Mouse (Mus musculus): Measurements from ENCODE around the gene Slc39a11. TPM values are rescaled to one million over a fixed set of nuclear protein-coding genes. Genes with fewer than 3 reads are reported as not detected.
"Not testable (repeated sequence)": the region's sequence is repeated elsewhere in the genome, so short reads cannot be mapped to it uniquely, and the experiment has no call there.

The Slc39a11 gene
- polyA plus RNA-seq, 1 experiment from 2014 or later = 18.6 TPM

- Histone ChIP-seq H3K4me2 (replicated peaks; ENCODE audit: low read depth, low read length) (no peak overlapping the region), H3K27ac (ENCODE audit: low read length) (no peak overlapping the region)
- no peak for ATAC-seq (ENCODE audit: insufficient number of reproducible peaks, insufficient read depth, low FRiP score, low read depth)
Observed at GRCm38 (mm10) chr11:113595144-113595543, 54.7 kb downstream of the Slc39a11 start.

GRCm38 (mm10) chr11:113588936-113589335, 60.9 kb downstream of the Slc39a11 start:
- Histone ChIP-seq H3K9ac (replicated peaks; ENCODE audit: low read depth, low read length) (no peak overlapping the region), H3K4me1 (ENCODE audit: control insufficient read depth, insufficient read depth, low read length) (no peaks in the 10 kb centered on the region), H3K27me3 (ENCODE audit: control insufficient read depth, insufficient read depth, low read length) (no peaks in the 10 kb centered on the region), H3K36me3 (ENCODE audit: control insufficient read depth, insufficient read depth, low read length) (no peaks in the 10 kb centered on the region), H3K9me3 (ENCODE audit: control insufficient read depth, low read depth, low read length) (no peaks in the 10 kb centered on the region), H3K4me2 (replicated peaks; ENCODE audit: low read depth, low read length) (no peak overlapping the region), H3K4me3 (ENCODE audit: low read depth, low read length) (no peak overlapping the region), H3K27ac (ENCODE audit: low read length) (no peak overlapping the region)
- ATAC-seq (ENCODE audit: insufficient number of reproducible peaks, insufficient read depth, low FRiP score, low read depth) = no peak
- 45% methylated on average over 3 of the region's 3 CpGs for WGBS

More at GRCm38 (mm10) chr11:113595144-113595543, 54.7 kb downstream of the Slc39a11 start:
- H3K9ac ChIP-seq (replicated peaks; ENCODE audit: low read depth, low read length) = no peak overlapping the region
- H3K9me3 ChIP-seq (ENCODE audit: control insufficient read depth, low read depth, low read length) = no peaks in the 10 kb centered on the region
- no peak overlapping the region for H3K4me3 ChIP-seq (ENCODE audit: low read depth, low read length)
- no peaks in the 10 kb centered on the region for H3K4me1 ChIP-seq (ENCODE audit: control insufficient read depth, insufficient read depth, low read length)
- WGBS = 84% methylated on average over 5 of the region's 5 CpGs
- H3K27me3 ChIP-seq (ENCODE audit: control insufficient read depth, insufficient read depth, low read length) = no peaks in the 10 kb centered on the region
- H3K36me3 ChIP-seq (ENCODE audit: control insufficient read depth, insufficient read depth, low read length) = no peaks in the 10 kb centered on the region

- no peaks in the 10 kb centered on the region for H3K4me1 ChIP-seq (ENCODE audit: control insufficient read depth, insufficient read depth, low read length)
- 71% methylated on average over 6 of the region's 6 CpGs for WGBS
- H3K4me2 ChIP-seq (replicated peaks; ENCODE audit: low read depth, low read length) = no peak overlapping the region
- H3K27ac ChIP-seq (ENCODE audit: low read length) = no peak overlapping the region
- no peak for ATAC-seq (ENCODE audit: insufficient number of reproducible peaks, insufficient read depth, low FRiP score, low read depth)
- no peak overlapping the region for H3K4me3 ChIP-seq (ENCODE audit: low read depth, low read length)
- H3K27me3 ChIP-seq (ENCODE audit: control insufficient read depth, insufficient read depth, low read length) = no peaks in the 10 kb centered on the region
- no peaks in the 10 kb centered on the region for H3K36me3 ChIP-seq (ENCODE audit: control insufficient read depth, insufficient read depth, low read length)
- no peak overlapping the region for H3K9ac ChIP-seq (replicated peaks; ENCODE audit: low read depth, low read length)
- no peaks in the 10 kb centered on the region for H3K9me3 ChIP-seq (ENCODE audit: control insufficient read depth, low read depth, low read length)
Observed at GRCm38 (mm10) chr11:113586423-113586822, 63.5 kb downstream of the Slc39a11 start.

- Histone ChIP-seq H3K36me3 (ENCODE audit: control insufficient read depth, insufficient read depth, low read length) (no peaks in the 10 kb centered on the region), H3K9me3 (ENCODE audit: control insufficient read depth, low read depth, low read length) (no peaks in the 10 kb centered on the region), H3K27ac (ENCODE audit: low read length) (no peak overlapping the region; the same call in 1 of the 2 replicates), H3K4me2 (replicated peaks; ENCODE audit: low read depth, low read length) (no peak overlapping the region), H3K4me3 (ENCODE audit: low read depth, low read length) (no peak overlapping the region), H3K9ac (replicated peaks; ENCODE audit: low read depth, low read length) (no peak overlapping the region), H3K4me1 (ENCODE audit: control insufficient read depth, insufficient read depth, low read length) (no peaks in the 10 kb centered on the region), H3K27me3 (ENCODE audit: control insufficient read depth, insufficient read depth, low read length) (no peaks in the 10 kb centered on the region)
- 45% methylated on average over 11 of the region's 11 CpGs for WGBS
- peak; percentile 42; the same call in 1 of the 2 replicates for ATAC-seq (ENCODE audit: insufficient number of reproducible peaks, insufficient read depth, low FRiP score, low read depth)
Observed at GRCm38 (mm10) chr11:113583879-113584661, 65.8 kb downstream of the Slc39a11 start.

- H3K4me1 ChIP-seq (ENCODE audit: control insufficient read depth, insufficient read depth, low read length) = no peaks in the 10 kb centered on the region
- no peak for ATAC-seq (ENCODE audit: insufficient number of reproducible peaks, insufficient read depth, low FRiP score, low read depth)
- 73% methylated on average over 4 of the region's 4 CpGs for WGBS
- H3K27me3 ChIP-seq (ENCODE audit: control insufficient read depth, insufficient read depth, low read length) = no peaks in the 10 kb centered on the region
- no peak overlapping the region for H3K4me3 ChIP-seq (ENCODE audit: low read depth, low read length)
- no peak overlapping the region for H3K27ac ChIP-seq (ENCODE audit: low read length)
- no peaks in the 10 kb centered on the region for H3K36me3 ChIP-seq (ENCODE audit: control insufficient read depth, insufficient read depth, low read length)
- H3K4me2 ChIP-seq (replicated peaks; ENCODE audit: low read depth, low read length) = no peak overlapping the region
- no peaks in the 10 kb centered on the region for H3K9me3 ChIP-seq (ENCODE audit: control insufficient read depth, low read depth, low read length)
- no peak overlapping the region for H3K9ac ChIP-seq (replicated peaks; ENCODE audit: low read depth, low read length)
Observed at GRCm38 (mm10) chr11:113577221-113577620, 72.7 kb downstream of the Slc39a11 start.

GRCm38 (mm10) chr11:113572641-113573040, 77.2 kb downstream of the Slc39a11 start:
- no peak for ATAC-seq (ENCODE audit: insufficient number of reproducible peaks, insufficient read depth, low FRiP score, low read depth)
- H3K4me3 ChIP-seq (ENCODE audit: low read depth, low read length) = no peak overlapping the region
- no peak overlapping the region for H3K27ac ChIP-seq (ENCODE audit: low read length)
- H3K4me1 ChIP-seq (ENCODE audit: control insufficient read depth, insufficient read depth, low read length) = no peaks in the 10 kb centered on the region
- H3K27me3 ChIP-seq (ENCODE audit: control insufficient read depth, insufficient read depth, low read length) = no peaks in the 10 kb centered on the region
- H3K36me3 ChIP-seq (ENCODE audit: control insufficient read depth, insufficient read depth, low read length) = no peaks in the 10 kb centered on the region
- H3K9ac ChIP-seq (replicated peaks; ENCODE audit: low read depth, low read length) = no peak overlapping the region
- H3K9me3 ChIP-seq (ENCODE audit: control insufficient read depth, low read depth, low read length) = no peaks in the 10 kb centered on the region
- no peak overlapping the region for H3K4me2 ChIP-seq (replicated peaks; ENCODE audit: low read depth, low read length)
- 56% methylated on average over 6 of the region's 6 CpGs for WGBS

- H3K36me3 ChIP-seq (ENCODE audit: control insufficient read depth, insufficient read depth, low read length) = no peaks in the 10 kb centered on the region
- H3K4me2 ChIP-seq (replicated peaks; ENCODE audit: low read depth, low read length) = no peak overlapping the region
- no peak overlapping the region for H3K4me3 ChIP-seq (ENCODE audit: low read depth, low read length)
- no peak for ATAC-seq (ENCODE audit: insufficient number of reproducible peaks, insufficient read depth, low FRiP score, low read depth)
- H3K4me1 ChIP-seq (ENCODE audit: control insufficient read depth, insufficient read depth, low read length) = no peaks in the 10 kb centered on the region
- H3K9ac ChIP-seq (replicated peaks; ENCODE audit: low read depth, low read length) = no peak overlapping the region
- H3K9me3 ChIP-seq (ENCODE audit: control insufficient read depth, low read depth, low read length) = no peaks in the 10 kb centered on the region
- no peak overlapping the region for H3K27ac ChIP-seq (ENCODE audit: low read length)
- H3K27me3 ChIP-seq (ENCODE audit: control insufficient read depth, insufficient read depth, low read length) = no peaks in the 10 kb centered on the region
Observed at GRCm38 (mm10) chr11:113571616-113572015, 78.3 kb downstream of the Slc39a11 start.

- WGBS = 69% methylated on average over 1 of the region's 1 CpGs
Observed at GRCm38 (mm10) chr11:113568999-113569398, 80.9 kb downstream of the Slc39a11 start.

GRCm38 (mm10) chr11:113567926-113568325, 82.0 kb downstream of the Slc39a11 start:
- H3K4me2 ChIP-seq (replicated peaks; ENCODE audit: low read depth, low read length) = not testable (repeated sequence)
- 74% methylated on average over 2 of the region's 2 CpGs for WGBS

More at GRCm38 (mm10) chr11:113568999-113569398, 80.9 kb downstream of the Slc39a11 start:
- Histone ChIP-seq H3K9me3 (ENCODE audit: control insufficient read depth, low read depth, low read length) (no peaks in the 10 kb centered on the region), H3K27ac (ENCODE audit: low read length) (no peak overlapping the region), H3K4me2 (replicated peaks; ENCODE audit: low read depth, low read length) (no peak overlapping the region), H3K36me3 (ENCODE audit: control insufficient read depth, insufficient read depth, low read length) (no peaks in the 10 kb centered on the region), H3K9ac (replicated peaks; ENCODE audit: low read depth, low read length) (no peak overlapping the region), H3K27me3 (ENCODE audit: control insufficient read depth, insufficient read depth, low read length) (no peaks in the 10 kb centered on the region), H3K4me1 (ENCODE audit: control insufficient read depth, insufficient read depth, low read length) (no peaks in the 10 kb centered on the region; the same call in 1 of the 2 replicates), H3K4me3 (ENCODE audit: low read depth, low read length) (no peak overlapping the region)
- no peak; the same call in 1 of the 2 replicates for ATAC-seq (ENCODE audit: insufficient number of reproducible peaks, insufficient read depth, low FRiP score, low read depth)

More at GRCm38 (mm10) chr11:113567926-113568325, 82.0 kb downstream of the Slc39a11 start:
- H3K4me3 ChIP-seq (ENCODE audit: low read depth, low read length); H3K9me3 ChIP-seq (ENCODE audit: control insufficient read depth, low read depth, low read length); H3K27me3 ChIP-seq (ENCODE audit: control insufficient read depth, insufficient read depth, low read length); H3K9ac ChIP-seq (replicated peaks; ENCODE audit: low read depth, low read length); ATAC-seq (ENCODE audit: insufficient number of reproducible peaks, insufficient read depth, low FRiP score, low read depth); H3K36me3 ChIP-seq (ENCODE audit: control insufficient read depth, insufficient read depth, low read length); H3K4me1 ChIP-seq (ENCODE audit: control insufficient read depth, insufficient read depth, low read length); H3K27ac ChIP-seq (ENCODE audit: low read length): not testable (repeated sequence)
